Mouse (Mus musculus) liver, embryonic 14.5 days (tissue): Measurements from ENCODE around the gene Hmcn2. TPM values are rescaled to one million over a fixed set of nuclear protein-coding genes. Genes with fewer than 3 reads are reported as not detected.
A peak's percentile ranks its signal among the peaks of the same experiment; 100 is the strongest.

Experiments
- ATAC-seq: fragments of 200-750 bp; cut with Nextera tagmentation; 2 replicates; pipeline ENCODE4 v1.8.0; 2017; ENCODE audit warnings: moderate number of reproducible peaks, mild to moderate bottlenecking, moderate library complexity; ENCODE audit not compliant: insufficient read depth
- DNase-seq, 3 experiments: peaks; one replicate each; pipeline ENCODE4 v3.0.0-alpha.2; 2012 to 2013; ENCODE audit warnings: low read depth in 3 of 3, low spot score in 3 of 3
- H3K27ac ChIP-seq: fragments of 300-500 bp; sonication (generic); 2 replicates; pipeline ENCODE4 v1.5.1; 2014; ENCODE audit warnings: moderate library complexity, mild to moderate bottlenecking, control low read depth, inconsistent platforms
- H3K27me3 ChIP-seq: fragments of 300-500 bp; sonication (generic); 2 replicates; pipeline ENCODE4 v1.6.1; 2014; ENCODE audit warnings: mild to moderate bottlenecking, low read length, moderate library complexity; ENCODE audit not compliant: control insufficient read depth, insufficient read depth
- H3K36me3 ChIP-seq: fragments of 300-500 bp; sonication (generic); replicated peaks from 2 replicates; pipeline ENCODE4 v1.6.1; 2014; ENCODE audit warnings: low read depth; ENCODE audit not compliant: control insufficient read depth, insufficient read depth
- H3K4me1 ChIP-seq, 2 experiments: fragments of 200-500 bp in 1 of 2; fragments of 300-500 bp in 1 of 2; sonication (generic) in 1 of 2; replicated peaks; 2 replicates each; pipeline ENCODE4 v1.6.1; 2012 to 2014; ENCODE audit warnings: antibody characterized with exemption in 1 of 2, inconsistent platforms in 1 of 2, low read length in 1 of 2; ENCODE audit not compliant: control insufficient read depth in 2 of 2, insufficient read depth in 2 of 2
- H3K4me2 ChIP-seq: fragments of 300-500 bp; sonication (generic); 2 replicates; pipeline ENCODE4 v1.6.1; 2014; ENCODE audit warnings: low read depth, mild to moderate bottlenecking, control low read depth, moderate library complexity
- H3K4me3 ChIP-seq, 2 experiments: fragments of 200-500 bp in 1 of 2; fragments of 300-500 bp in 1 of 2; sonication (generic) in 1 of 2; 2 replicates each; pipeline ENCODE4 v1.5.1; 2012 to 2014; ENCODE audit warnings: low read depth in 2 of 2, low read length in 2 of 2, mild to moderate bottlenecking in 2 of 2, control low read depth in 1 of 2, inconsistent platforms in 1 of 2, moderate library complexity in 1 of 2; ENCODE audit not compliant: insufficient read depth in 1 of 2
- H3K9ac ChIP-seq: fragments of 300-500 bp; sonication (generic); replicated peaks from 2 replicates; pipeline ENCODE4 v1.6.1; 2014; ENCODE audit warnings: mild to moderate bottlenecking, control low read depth, moderate library complexity
- H3K9me3 ChIP-seq: fragments of 300-500 bp; sonication (generic); 2 replicates; pipeline ENCODE4 v1.6.1; 2016; ENCODE audit warnings: low read length, mixed read lengths; ENCODE audit not compliant: control insufficient read depth
- CTCF ChIP-seq: IDR thresholded peaks from 2 replicates; pipeline ENCODE4 v1.5.1; 2016; ENCODE audit warnings: antibody characterized with exemption, low read depth, control low read depth
- EP300 ChIP-seq: IDR thresholded peaks from 2 replicates; pipeline ENCODE4 v1.6.1; 2016; ENCODE audit warnings: antibody characterized with exemption, low read depth
- WGBS: fragments of 180-500 bp; shearing (Covaris S2); extraction: QIAGEN DNeasy Blood & Tissue Kit; methylation state at CpG from one replicate; pipeline ENCODE4 v1.1.7; 2014; ENCODE audit not compliant: insufficient replicate concordance; 5-methylcytosine and 5-hydroxymethylcytosine counted together
- polyA plus RNA-seq, 2 experiments: library from polyadenylated mRNA; depleted of rRNA in 1 of 2; stranded (reverse) in 1 of 2; unstranded in 1 of 2; fragments of >200 nt; fragmentation: Nextera tagmentation in 1 of 2; extraction: Ambion mirVana in 1 of 2; gene quantifications; 2 replicates each; pipeline versions ENCODE4 v1.2.1 to v1.2.3; 2012 to 2014

Gene Hmcn2
- polyA plus RNA-seq, 2 experiments: 0.10 to 0.27 TPM

DNA sequence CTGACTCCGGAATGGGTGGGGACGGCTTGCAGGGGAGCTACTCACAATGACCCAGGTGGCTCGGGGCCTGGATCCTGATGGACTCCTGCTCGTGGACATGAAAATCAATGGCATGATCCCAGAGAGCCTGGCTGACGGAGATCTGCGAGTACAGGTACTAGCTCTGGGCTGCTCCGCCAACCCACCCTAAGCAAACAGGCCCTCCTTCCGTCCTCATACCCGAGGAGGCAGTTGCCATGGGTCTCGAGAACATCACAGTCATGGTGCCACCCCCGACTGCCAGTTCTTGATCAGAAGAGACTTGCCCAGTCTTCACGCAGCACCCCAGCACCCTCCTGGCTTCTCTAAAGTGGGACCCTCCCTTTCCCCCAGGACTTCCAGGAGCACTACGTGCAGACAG is 138.8 kb downstream of the Hmcn2 start:
- H3K4me2 ChIP-seq: no peak overlapping the region

DNA sequence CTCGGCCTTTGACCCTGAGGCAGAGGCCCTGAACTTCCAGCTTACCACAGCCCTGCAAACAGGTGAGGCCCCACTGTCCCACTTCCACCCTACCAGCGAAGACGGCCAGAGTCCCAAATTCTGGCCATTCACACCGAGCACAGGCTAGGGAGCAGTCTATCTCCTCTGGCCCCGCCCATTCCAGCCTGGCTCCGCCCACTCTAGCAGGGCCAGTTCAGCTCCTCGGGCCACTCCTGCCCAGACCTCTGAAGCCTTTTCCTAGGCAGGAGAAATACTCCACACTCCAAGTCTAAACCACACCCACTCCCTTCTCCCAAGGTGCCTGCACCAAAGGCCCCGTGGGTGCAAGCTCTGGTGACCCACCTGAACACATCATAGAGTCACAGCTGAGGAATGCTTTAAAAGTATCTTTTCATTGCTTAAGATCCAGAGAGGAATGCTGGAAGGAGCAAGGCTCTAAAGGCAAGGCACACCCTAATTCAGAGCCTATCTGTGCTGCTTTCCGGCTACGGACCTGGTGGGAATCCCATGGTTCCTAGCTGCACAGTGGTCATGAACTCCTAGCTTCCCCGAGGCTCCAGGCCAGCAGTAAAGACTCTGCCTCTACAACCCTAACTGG is 139.5 kb downstream of the Hmcn2 start:
- H3K27ac ChIP-seq: no peak overlapping the region
- TF ChIP-seq EP300 (no peak), CTCF (no peak)
- H3K4me1 ChIP-seq: peaks cover 0 to 5% of the 10 kb centered on the region in 2 experiments; a peak in 2 of 4 replicates
- ATAC-seq (0 out of 2 replicates have a peak, but pooled peaks have one; percentile 11), DNase-seq (no peak)
- H3K27me3 ChIP-seq: no peaks in the 10 kb centered on the region
- 38% methylated on average over 11 of the region's 11 CpGs for WGBS
- H3K9me3 ChIP-seq: no peaks in the 10 kb centered on the region
- no peaks in the 10 kb centered on the region for H3K36me3 ChIP-seq
- no peak overlapping the region for H3K4me2 ChIP-seq
- H3K9ac ChIP-seq: no peak overlapping the region
- no peak overlapping the region for H3K4me3 ChIP-seq

More for the DNA sequence above, 138.8 kb downstream of the Hmcn2 start:
- no peaks in the 10 kb centered on the region for H3K27me3 ChIP-seq
- peaks cover 0 to 5% of the 10 kb centered on the region in 2 experiments; a peak in 2 of 4 replicates for H3K4me1 ChIP-seq
- DNase-seq (no peak), ATAC-seq (no peak)
- no peak overlapping the region for H3K4me3 ChIP-seq
- H3K27ac ChIP-seq: no peak overlapping the region
- H3K9ac ChIP-seq: no peak overlapping the region
- 57% methylated on average over 13 of the region's 13 CpGs for WGBS
- no peaks in the 10 kb centered on the region for H3K36me3 ChIP-seq
- H3K9me3 ChIP-seq: no peaks in the 10 kb centered on the region
- TF ChIP-seq CTCF: no peak
- no peak for TF ChIP-seq EP300

DNA sequence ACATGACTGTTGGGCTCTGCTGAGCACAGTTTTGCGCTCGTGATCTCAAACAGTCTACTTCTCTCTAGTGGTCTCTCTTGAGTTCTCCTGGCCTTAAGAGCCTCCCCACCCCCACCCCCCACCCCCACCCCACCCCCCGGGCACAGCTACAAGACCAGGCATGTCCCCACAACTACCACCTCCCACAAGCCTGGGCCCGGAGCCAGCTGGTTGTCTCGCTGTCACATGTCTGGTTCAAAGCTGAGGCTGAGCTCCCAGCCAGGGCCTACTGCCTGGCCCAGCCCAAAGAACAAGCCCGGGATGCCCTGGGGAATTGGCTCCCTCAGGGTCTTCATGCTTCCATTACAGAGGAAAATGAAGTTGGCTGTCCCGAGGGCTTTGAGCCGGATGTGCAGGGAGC is 140.1 kb downstream of the Hmcn2 start:
- TF ChIP-seq EP300 (no peak), CTCF (no peak)
- WGBS: 65% methylated on average over 8 of the region's 8 CpGs
- Histone ChIP-seq H3K4me3 (no peak overlapping the region), H3K4me1 (peaks cover 0 to 5% of the 10 kb centered on the region in 2 experiments; a peak in 2 of 4 replicates), H3K9ac (no peak overlapping the region), H3K36me3 (no peaks in the 10 kb centered on the region), H3K27ac (no peak overlapping the region), H3K9me3 (no peaks in the 10 kb centered on the region), H3K4me2 (no peak overlapping the region), H3K27me3 (no peaks in the 10 kb centered on the region)
- no peak for DNase-seq
- no peak for ATAC-seq

DNA sequence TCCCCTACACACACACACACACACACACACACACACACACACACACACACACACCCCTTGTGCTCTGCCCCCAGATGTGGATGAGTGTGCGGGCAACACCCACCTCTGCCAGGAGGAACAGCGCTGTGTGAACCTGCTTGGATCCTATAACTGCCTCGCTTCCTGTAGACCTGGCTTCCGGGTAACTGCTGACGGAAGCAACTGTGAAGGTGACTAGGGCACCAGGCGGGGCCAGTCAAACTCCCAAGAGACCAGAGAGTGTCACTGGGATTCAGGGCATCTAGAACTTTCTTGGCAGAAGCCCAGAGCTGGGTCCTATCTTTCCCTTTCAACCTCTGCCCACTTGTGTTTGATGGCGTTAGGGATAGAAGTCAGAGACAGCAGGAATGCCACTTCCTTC is 141.2 kb downstream of the Hmcn2 start:
- peaks cover 7% of the 10 kb centered on the region for H3K27me3 ChIP-seq

DNA sequence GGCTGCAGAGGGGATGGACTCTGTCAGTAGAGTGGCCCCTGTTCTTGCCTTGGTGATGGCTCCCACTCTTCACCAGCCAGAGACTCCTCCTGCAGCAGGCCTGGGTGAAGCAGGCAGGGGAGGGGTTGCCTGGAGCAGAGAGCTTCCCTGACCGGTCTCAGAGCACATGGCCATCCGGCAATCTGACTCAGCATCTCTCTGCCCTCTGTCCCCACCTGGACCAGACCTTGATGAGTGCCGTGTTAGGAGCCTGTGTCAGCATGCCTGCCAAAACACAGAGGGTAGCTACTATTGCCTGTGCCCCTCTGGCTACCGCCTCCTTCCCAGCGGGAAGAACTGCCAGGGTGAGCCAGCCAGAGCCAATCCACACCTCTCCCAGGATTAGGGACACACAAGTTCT is 144.2 kb downstream of the Hmcn2 start:
- Histone ChIP-seq H3K27ac (no peak overlapping the region), H3K36me3 (no peaks in the 10 kb centered on the region), H3K9ac (no peak overlapping the region), H3K27me3 (peaks cover 14% of the 10 kb centered on the region), H3K9me3 (no peaks in the 10 kb centered on the region), H3K4me2 (no peak overlapping the region), H3K4me1 (peaks cover 0 to 6% of the 10 kb centered on the region in 2 experiments; a peak in 2 of 4 replicates), H3K4me3 (no peak overlapping the region)
- WGBS: 43% methylated on average over 5 of the region's 5 CpGs
- DNase-seq: no peak
- no peak for TF ChIP-seq EP300
- no peak for TF ChIP-seq CTCF
- no peak for ATAC-seq

More for the DNA sequence above, 141.2 kb downstream of the Hmcn2 start:
- no peak for DNase-seq
- H3K9me3 ChIP-seq: no peaks in the 10 kb centered on the region
- H3K27ac ChIP-seq: no peak overlapping the region
- no peaks in the 10 kb centered on the region for H3K36me3 ChIP-seq
- 72% methylated on average over 7 of the region's 7 CpGs for WGBS
- H3K4me2 ChIP-seq: no peak overlapping the region
- no peak overlapping the region for H3K9ac ChIP-seq
- TF ChIP-seq CTCF (no peak), EP300 (no peak)
- no peak for ATAC-seq
- no peak overlapping the region for H3K4me3 ChIP-seq
- H3K4me1 ChIP-seq: peaks cover 0 to 2% of the 10 kb centered on the region in 2 experiments; a peak in 1 of 4 replicates
